Mouse (Mus musculus) CD4-positive, CD25-positive, alpha-beta regulatory T cell, adult 2 months (primary cell): ENCODE measurements around the gene Afg1l.

Experiments used
- DNase-seq: peaks from one replicate; pipeline ENCODE4 v3.0.0-alpha.2; 2012; ENCODE audit warnings: low read depth, low spot score

Afg1l gene

DNA sequence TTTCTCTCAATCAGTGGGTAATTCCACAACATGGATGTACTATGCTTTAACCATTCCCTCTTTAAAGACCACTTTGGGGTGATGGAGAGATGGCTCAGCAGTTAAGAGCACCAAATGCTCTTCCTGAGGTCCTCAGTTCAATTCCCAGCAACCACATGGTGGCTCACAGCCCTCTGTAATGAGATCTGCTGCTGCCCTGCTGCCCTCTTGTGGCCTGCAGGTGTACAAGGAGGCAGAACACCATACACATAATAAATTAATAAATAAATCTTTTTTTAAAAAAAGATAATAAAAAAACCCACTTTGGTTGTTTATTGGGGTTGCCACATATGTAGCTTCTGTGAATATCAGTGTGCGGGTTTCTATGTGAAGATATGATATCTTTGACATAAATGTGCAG is 180.4 kb downstream of the Afg1l start:
- DNase-seq: peak; percentile 70

- DNase-seq: no peak
Observed at GRCm38 (mm10) chr10:42297109-42297508, 181.3 kb downstream of the Afg1l start.

DNA sequence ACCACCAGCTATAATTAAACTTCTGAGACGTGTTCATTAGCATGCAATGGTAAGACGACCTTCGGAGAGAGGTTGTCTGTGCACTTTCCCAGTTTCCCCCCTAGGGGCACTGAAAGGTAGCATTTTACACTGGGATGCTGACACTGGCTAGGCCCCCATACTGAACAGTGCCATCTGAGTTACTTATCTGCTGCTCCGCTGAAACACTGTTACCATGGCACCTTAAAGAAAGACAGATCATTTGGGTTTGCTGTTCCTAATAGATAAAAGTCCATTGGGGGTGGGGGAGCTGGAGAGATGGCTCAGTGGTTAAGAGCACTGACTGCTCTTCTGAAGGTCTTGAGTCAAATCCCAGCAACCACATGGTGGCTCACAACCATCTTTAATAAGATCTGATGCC is 181.8 kb downstream of the Afg1l start:
- DNase-seq: no peak

DNA sequence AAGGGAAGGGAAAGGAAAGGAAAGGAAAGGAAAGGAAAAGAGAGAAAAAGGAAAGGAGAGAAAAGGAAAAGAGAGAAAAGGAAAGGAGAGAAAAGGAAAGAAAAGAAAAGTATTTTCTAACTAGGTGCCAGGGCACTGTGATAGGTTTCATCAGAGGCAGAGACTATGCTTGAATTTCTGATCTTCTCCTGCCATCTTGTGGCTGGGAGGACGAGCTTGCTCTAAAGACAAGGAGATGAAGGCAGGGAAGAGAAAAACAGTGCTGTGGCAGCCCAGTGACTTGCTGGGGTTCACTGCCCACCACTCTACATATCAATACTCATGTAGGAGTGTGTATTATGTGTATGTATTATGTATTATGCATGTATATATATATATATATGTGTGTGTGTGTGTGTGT is 183.3 kb downstream of the Afg1l start:
- DNase-seq: peak; percentile 84

- DNase-seq: no peak
Observed at GRCm38 (mm10) chr10:42294392-42294791, 184.0 kb downstream of the Afg1l start.

DNA sequence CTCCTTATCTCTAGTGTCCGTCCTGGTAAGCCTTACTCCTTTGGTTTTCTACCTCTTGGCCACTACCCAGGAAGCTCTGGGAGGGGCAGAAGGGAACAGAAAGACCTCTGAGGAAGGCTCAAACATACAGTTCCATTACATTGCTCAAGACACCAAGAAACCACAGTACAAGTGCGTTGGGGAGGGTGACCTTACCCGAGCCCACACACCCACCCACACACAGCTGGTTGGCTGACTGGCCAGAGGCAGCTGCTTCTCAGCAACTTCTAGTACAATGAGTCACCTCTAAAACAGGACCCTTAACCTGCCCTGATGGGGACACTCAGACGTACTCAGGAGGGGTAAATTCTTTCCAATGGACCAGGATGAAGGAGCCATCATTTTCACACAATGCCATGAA is 184.5 kb downstream of the Afg1l start:
- DNase-seq: no peak

- DNase-seq: peak; percentile 83
Observed at GRCm38 (mm10) chr10:42291360-42291759, 187.0 kb downstream of the Afg1l start.

- DNase-seq: no peak
Observed at GRCm38 (mm10) chr10:42287666-42288065, 190.7 kb downstream of the Afg1l start.

- no peak for DNase-seq
Observed at GRCm38 (mm10) chr10:42278307-42278850, 200.0 kb downstream of the Afg1l start.

- peak; percentile 100 for DNase-seq
Observed at GRCm38 (mm10) chr10:42277476-42278306, 200.7 kb downstream of the Afg1l start.

GRCm38 (mm10) chr10:42276507-42277345 is 201.6 kb downstream of the Afg1l start, which contains the start of gene Foxo3:
Gene Foxo3, minus strand, starts transcription at chr10:42276755.
- DNase-seq: peak; percentile 96

DNA sequence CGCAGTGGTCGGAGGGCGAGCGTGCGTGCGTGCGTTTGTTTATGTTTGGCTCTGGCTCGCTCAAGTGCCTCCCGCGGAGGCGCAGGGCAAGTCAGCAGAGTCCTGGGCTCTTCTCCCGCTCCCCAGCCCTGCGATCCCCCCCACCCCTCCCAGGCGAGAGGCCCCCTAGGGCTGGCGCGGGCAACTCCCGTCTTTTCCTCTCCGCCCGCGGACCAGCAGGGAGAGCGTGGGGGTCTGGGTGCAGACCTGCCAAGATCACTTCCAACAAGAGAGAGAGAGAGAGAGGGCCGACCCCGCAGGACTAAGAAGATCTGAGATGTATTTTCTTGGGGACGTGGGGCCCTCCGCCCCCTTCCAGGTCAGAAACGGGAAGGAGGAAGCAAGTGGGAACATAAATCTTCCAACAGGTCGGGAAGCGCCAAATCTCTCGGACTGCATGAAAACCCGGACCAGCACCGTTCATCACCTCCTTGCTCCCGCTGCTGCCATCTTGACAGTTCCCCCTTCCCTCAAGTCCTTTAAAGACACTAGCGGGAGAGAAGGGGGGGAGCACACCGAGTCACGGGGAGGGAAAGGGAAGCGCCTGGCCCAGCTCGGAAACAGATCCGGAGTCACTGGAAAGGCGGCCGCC is 202.4 kb downstream of the Afg1l start:
- DNase-seq: no peak

DNA sequence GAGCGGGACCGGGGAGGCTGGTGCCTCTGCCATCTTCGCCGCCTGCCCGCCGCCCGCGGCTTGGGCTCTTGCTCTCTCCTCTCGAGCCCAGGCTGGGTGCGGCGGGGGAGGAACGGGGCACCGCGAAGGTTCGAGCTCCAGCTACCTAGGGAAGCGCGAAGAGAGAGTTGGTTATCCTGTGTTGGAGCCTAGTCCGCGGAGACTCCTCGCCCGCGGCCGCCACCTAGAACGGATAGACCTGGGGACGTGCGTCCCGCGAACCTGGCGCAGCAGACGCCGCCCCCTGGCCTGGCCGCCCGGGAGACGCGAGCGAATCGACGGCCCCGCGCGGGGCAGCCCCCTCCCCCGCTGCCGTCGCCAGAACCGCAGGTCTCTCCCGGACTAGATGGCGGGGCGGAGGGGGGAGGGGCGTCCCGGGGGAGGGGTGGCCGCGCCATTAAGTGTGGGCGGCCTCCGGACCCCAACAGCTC is 202.9 kb downstream of the Afg1l start:
- peak; percentile 83 for DNase-seq

DNA sequence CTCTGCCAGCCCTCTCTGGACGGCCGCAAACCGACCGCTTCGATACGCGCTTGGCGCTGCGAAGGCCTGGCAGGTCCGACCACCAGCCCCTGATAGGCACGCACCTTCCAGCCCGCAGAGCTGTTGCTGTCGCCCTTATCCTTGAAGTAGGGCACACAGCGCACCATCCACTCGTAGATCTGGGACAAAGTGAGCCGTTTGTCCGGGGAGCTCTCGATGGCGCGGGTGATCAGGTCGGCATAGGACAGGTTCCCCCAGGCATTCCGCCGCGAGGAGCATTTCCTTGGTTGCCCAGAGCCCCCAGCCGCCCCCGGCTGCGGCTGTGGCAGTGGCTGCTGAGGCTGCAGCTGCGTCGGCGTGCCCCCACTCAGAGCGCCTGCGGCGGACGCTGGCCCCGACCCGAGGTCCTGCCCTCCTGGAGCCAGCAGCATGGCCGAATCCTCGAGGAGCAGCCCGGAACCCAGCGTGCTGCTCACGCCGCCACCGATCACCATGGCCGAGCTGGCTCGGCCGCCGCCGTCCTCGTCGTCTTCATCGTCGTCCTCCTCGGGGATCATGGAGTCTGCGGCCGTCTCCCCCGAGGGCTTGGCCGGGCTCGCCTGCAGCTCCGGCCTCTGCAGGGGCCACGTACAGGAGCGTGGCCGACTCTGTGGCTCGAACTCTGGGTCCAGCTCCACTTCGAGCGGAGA is 203.5 kb downstream of the Afg1l start:
- peak; percentile 53 for DNase-seq

DNA sequence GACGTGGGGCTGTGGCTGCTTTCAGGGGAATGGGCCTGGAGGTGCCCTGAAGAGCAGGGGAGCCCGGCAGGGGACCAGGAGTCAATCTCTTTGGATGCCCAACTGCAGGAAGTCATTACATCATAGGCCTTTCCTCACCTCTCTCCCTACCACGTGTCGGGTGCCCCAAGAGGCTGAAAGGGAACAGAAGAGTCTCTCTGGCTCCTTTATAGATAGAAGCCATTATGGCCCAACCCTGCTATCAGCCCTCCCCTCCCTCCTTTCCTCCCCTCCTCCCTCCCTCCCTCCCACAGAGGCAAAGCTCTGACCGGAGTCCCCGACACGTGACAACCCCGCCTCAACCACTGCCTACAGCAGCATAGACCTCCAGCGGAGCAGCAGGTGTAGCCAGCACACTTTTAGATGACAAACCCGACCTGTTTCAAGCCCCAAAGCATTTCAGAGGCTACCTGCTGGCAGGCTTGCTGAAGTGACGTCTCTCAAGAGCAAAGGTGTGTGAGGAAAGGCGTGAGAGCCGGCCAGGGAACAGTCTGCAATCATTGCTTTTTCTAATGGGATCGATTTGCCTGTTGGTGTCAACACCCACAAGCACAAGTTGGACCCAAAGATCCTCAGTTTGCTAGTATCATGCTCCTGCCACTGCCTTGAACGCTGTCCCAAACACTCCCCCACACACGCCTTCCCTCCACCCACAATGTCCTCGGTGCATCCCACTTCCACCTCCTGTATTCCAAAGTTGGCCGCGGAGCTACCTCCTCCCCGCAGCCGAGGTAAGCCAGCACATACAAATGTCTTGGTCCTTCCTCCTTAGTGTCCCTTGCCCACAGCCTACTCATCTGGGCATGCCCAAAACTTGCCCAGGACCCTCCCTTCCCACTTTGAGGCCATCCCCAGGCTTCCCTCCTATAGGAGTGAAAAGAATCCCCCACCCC is 204.3 kb downstream of the Afg1l start:
- peak; percentile 78 for DNase-seq

DNA sequence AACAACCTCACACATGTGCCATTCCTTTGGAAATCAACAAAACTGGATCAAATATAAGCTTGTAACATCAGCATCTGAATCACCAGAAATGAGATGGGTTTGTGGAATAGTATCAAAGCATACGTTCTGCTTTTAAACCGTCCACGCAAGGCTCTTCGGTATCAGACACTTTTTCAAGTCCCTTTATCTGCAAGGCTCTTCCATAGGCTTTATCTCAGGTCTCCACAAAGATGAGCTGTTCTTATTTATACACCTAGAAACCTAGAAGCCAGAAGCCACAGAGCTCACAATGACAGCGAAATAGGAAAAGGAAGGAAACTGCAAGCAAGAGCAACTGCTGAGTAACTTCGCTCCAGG is 205.0 kb downstream of the Afg1l start:
- no peak for DNase-seq

DNA sequence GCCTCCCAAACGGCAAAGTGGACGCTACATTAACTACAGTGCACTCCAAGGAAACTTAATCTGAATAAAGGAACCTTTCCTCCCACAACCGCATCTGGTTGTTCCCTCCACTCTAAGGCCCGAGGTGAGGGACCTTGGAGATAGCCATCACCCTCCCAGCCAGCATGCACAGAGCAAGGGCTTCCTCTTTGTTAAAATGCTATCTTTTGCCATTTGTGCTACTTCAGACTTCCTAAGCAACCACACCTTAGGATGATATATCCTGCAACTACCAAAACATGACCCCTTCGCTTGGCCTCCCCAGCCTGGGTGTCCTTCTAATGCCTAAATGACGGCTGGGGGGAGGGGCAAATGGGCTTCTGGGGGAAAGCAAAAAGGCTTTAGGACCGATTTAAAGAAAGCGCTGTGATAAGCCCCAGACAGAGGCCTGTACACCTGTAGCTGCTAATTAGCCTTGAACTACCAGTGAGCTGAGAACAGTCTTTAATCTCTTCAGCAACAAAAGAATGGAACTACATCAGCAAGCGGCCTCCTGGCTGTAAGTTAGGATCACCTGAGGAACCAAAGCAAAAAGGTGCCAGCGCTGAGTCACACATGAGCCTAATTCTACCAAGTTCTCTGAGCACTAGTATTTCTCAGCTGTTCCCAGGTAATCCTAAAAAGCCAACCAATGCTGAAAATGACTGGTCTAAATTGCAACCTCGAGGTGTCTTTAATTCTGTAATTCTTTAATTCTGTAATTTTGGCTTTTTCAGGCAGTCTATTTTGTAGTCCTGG is 206.7 kb downstream of the Afg1l start:
- DNase-seq: no peak

DNA sequence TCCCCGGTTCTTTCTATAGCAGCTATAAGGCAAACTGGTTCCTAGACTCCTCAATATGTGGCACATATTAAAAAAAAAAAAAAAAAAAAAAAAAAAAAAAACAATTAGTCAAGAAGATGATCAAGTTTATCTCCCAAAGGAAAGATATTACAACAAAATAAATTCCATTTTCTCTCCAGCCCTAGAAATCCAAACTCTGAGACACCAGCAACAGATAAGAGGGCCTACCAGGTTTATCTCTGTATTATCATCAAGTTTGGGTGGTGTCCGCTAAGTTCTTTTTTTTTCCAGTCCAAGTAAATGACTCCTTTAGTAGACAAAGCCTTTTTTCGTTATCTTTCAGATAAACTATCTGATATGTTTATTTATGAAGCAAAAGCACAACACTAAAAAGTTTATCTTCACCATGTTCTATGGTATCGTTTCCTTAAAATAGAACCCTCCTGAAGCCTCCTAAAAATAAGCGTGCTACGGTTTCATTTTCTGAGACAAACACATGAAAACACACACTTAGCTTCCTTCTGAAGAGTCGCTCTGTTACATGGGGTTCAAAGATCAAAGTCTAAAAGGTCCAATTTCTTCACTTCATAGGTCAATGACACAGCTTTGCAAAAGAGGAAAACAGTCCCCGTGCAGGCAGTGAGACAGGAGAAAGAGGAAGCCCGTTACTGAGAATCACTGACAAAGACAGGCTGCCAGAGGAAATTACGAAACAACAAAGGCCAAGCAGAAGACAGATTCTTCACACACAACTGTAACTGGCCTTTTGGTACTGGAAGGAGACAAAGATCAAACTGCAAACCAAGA is 207.9 kb downstream of the Afg1l start:
- DNase-seq: peak; percentile 58
